Mouse (Mus musculus) midbrain, embryonic 12.5 days (tissue): ENCODE measurements at regions not wholly inside any gene's neighbourhood (a gene's known extent, or its start where the extent isn't known, plus 50 kb on each side); places are given as distances from the start of the nearest gene placed in this dataset.

ENCODE experiments used
- ATAC-seq: fragments of 200-750 bp; cut with Nextera tagmentation; 2 replicates; pipeline ENCODE4 v1.8.0; 2017; ENCODE audit warnings: low read depth, moderate TSS enrichment, moderate library complexity; ENCODE audit not compliant: low FRiP score
- H3K27ac ChIP-seq: fragments of 300-500 bp; sonication (generic); replicated peaks from 2 replicates; pipeline ENCODE4 v1.5.1; 2016; ENCODE audit warnings: mild to moderate bottlenecking
- H3K27me3 ChIP-seq: fragments of 300-500 bp; sonication (generic); 2 replicates; pipeline ENCODE4 v1.6.1; 2016; ENCODE audit warnings: mild to moderate bottlenecking
- H3K36me3 ChIP-seq: fragments of 300-500 bp; sonication (generic); 2 replicates; pipeline ENCODE4 v1.6.1; 2016
- H3K4me1 ChIP-seq: fragments of 300-500 bp; sonication (generic); 2 replicates; pipeline ENCODE4 v1.6.1; 2016
- H3K4me2 ChIP-seq: fragments of 300-500 bp; sonication (generic); replicated peaks from 2 replicates; pipeline ENCODE4 v1.6.1; 2016; ENCODE audit warnings: mild to moderate bottlenecking, moderate library complexity
- H3K4me3 ChIP-seq: fragments of 300-500 bp; sonication (generic); 2 replicates; pipeline ENCODE4 v1.5.1; 2016; ENCODE audit warnings: mild to moderate bottlenecking
- H3K9ac ChIP-seq: fragments of 300-500 bp; sonication (generic); replicated peaks from 2 replicates; pipeline ENCODE4 v1.6.1; 2016; ENCODE audit warnings: mild to moderate bottlenecking, moderate library complexity
- H3K9me3 ChIP-seq: fragments of 300-500 bp; sonication (generic); 2 replicates; pipeline ENCODE4 v1.6.1; 2016; ENCODE audit warnings: mild to moderate bottlenecking
- WGBS: fragments of 180-500 bp; shearing (Covaris S2); methylation state at CpG from one replicate; pipeline ENCODE4 v1.1.7; 2016; 5-methylcytosine and 5-hydroxymethylcytosine counted together

- no peak overlapping the region for H3K4me3 ChIP-seq
- H3K27ac ChIP-seq: no peak overlapping the region
- 94% methylated on average over 4 of the region's 4 CpGs for WGBS
- no peaks in the 10 kb centered on the region for H3K4me1 ChIP-seq
- no peak overlapping the region for H3K4me2 ChIP-seq
- H3K9ac ChIP-seq: no peak overlapping the region
- no peaks in the 10 kb centered on the region for H3K36me3 ChIP-seq
- no peak for ATAC-seq
- H3K27me3 ChIP-seq: no peaks in the 10 kb centered on the region
- no peaks in the 10 kb centered on the region for H3K9me3 ChIP-seq
Measured at GRCm38 (mm10) chr13:71303956-71304355, 462.3 kb upstream of the Adamts16 start.

- ATAC-seq: no peak
- Histone ChIP-seq H3K9me3 (no peaks in the 10 kb centered on the region), H3K27ac (no peak overlapping the region), H3K36me3 (no peaks in the 10 kb centered on the region), H3K27me3 (no peaks in the 10 kb centered on the region), H3K4me2 (no peak overlapping the region), H3K4me3 (no peak overlapping the region), H3K9ac (no peak overlapping the region), H3K4me1 (no peaks in the 10 kb centered on the region)
- 89% methylated on average over 2 of the region's 2 CpGs for WGBS
Measured at GRCm38 (mm10) chr13:71275991-71276390, 434.4 kb upstream of the Adamts16 start.

DNA sequence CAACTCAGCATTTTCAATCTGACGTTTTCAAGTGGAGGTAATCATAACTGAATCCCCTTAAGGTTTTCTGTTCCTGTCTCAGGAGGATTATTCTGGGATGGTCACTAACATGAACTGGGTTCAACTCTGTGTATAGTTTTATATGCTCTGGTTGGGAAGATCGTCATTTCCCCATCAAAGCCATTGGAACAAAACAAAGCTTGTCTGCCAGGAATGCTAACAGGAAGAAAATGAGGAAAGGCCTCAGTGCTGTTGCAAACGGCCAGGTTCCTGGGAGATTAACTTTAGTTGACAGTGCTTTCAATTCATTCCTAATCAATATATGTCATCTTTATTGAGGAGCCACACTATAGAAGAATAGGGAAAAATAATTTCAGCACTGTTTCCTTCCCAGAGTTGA, 432.5 kb upstream of the Adamts16 start:
- 57% methylated on average over 3 of the region's 3 CpGs for WGBS
- Histone ChIP-seq H3K9ac (no peak overlapping the region), H3K4me3 (no peak overlapping the region), H3K27me3 (no peaks in the 10 kb centered on the region), H3K4me2 (no peak overlapping the region), H3K27ac (no peak overlapping the region), H3K4me1 (no peaks in the 10 kb centered on the region), H3K9me3 (no peaks in the 10 kb centered on the region), H3K36me3 (no peaks in the 10 kb centered on the region)
- no peak for ATAC-seq

DNA sequence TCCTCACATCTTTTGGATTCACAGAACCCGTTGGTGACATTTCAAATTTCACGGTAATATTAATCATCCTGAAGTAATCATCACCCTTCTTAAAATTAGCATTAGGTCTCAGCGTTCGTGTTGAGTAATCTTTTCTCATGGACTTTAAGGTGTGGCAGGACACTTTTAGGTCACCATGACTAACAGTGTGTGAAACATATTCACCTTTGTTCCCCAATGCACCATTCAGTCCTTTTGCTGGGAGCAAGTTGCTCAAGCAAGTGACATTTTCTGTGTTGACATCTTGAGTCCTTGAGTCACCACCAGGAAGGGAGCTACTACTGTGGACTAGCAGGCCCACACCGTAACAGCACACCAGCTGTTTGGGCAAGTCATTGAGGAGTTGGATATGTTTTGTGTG, 431.9 kb upstream of the Adamts16 start:
- no peak for ATAC-seq
- H3K36me3 ChIP-seq: no peaks in the 10 kb centered on the region
- H3K4me3 ChIP-seq: no peak overlapping the region
- no peaks in the 10 kb centered on the region for H3K4me1 ChIP-seq
- H3K4me2 ChIP-seq: no peak overlapping the region
- no peaks in the 10 kb centered on the region for H3K27me3 ChIP-seq
- no peaks in the 10 kb centered on the region for H3K9me3 ChIP-seq
- H3K9ac ChIP-seq: no peak overlapping the region
- no peak overlapping the region for H3K27ac ChIP-seq
- WGBS: 90% methylated on average over 5 of the region's 5 CpGs

DNA sequence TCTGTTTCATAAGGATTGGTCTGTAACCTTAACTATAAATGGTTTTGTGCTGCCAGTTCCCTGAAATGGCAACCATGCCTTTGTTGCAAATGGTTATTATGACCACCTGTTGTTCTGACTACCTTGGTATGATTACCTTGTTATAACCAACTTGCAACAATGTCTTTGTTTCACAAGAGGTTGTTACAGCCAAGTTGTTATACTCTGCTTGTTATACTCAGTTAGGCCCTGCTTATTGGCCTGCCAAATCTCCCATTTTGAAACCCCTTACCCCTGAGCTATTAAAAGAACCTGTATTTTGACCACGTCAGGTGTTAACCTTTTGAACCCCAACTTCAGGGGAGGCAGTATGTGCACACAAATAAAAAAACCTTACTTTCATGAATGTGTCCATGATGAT, 431.5 kb upstream of the Adamts16 start:
- no peaks in the 10 kb centered on the region for H3K4me1 ChIP-seq
- WGBS: 79% methylated on average over 1 of the region's 1 CpGs
- no peak overlapping the region for H3K4me2 ChIP-seq
- H3K36me3 ChIP-seq: no peaks in the 10 kb centered on the region
- H3K27ac ChIP-seq: no peak overlapping the region
- no peak overlapping the region for H3K4me3 ChIP-seq
- H3K9ac ChIP-seq: no peak overlapping the region
- H3K27me3 ChIP-seq: no peaks in the 10 kb centered on the region
- no peaks in the 10 kb centered on the region for H3K9me3 ChIP-seq
- ATAC-seq: no peak

GRCm38 (mm10) chr13:71272431-71272830, 430.8 kb upstream of the Adamts16 start:
- H3K36me3 ChIP-seq: no peaks in the 10 kb centered on the region
- no peak overlapping the region for H3K27ac ChIP-seq
- H3K27me3 ChIP-seq: no peaks in the 10 kb centered on the region
- H3K9ac ChIP-seq: no peak overlapping the region
- H3K9me3 ChIP-seq: no peaks in the 10 kb centered on the region
- H3K4me1 ChIP-seq: no peaks in the 10 kb centered on the region
- ATAC-seq: no peak
- H3K4me3 ChIP-seq: no peak overlapping the region
- H3K4me2 ChIP-seq: no peak overlapping the region
- WGBS: 77% methylated on average over 5 of the region's 5 CpGs

- 82% methylated on average over 6 of the region's 6 CpGs for WGBS
- H3K9me3 ChIP-seq: no peaks in the 10 kb centered on the region
- H3K4me1 ChIP-seq: no peaks in the 10 kb centered on the region
- no peak for ATAC-seq
- no peak overlapping the region for H3K4me3 ChIP-seq
- no peaks in the 10 kb centered on the region for H3K36me3 ChIP-seq
- H3K9ac ChIP-seq: no peak overlapping the region
- no peak overlapping the region for H3K4me2 ChIP-seq
- no peaks in the 10 kb centered on the region for H3K27me3 ChIP-seq
- no peak overlapping the region for H3K27ac ChIP-seq
Measured at GRCm38 (mm10) chr13:71271727-71272418, 430.3 kb upstream of the Adamts16 start.

DNA sequence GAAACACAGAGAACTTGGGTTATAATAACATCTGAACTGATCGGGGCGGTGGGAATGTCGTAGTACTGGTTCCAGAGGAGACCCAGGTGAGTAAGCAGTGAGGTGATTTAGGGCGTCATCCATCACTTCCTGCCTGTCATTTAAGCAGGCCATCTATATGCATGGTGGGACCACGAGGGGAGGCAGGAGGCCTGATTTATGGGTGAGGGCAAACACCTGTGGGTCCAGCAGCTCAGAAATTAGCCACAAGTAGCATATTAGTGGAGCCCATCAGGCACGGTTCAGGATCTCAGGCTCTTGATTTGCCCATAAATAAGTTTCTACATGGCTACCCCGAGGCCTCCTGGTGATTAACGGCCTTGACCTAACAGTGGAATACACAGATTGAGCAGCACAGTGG, 428.8 kb upstream of the Adamts16 start:
- Histone ChIP-seq H3K9me3 (no peaks in the 10 kb centered on the region), H3K27ac (no peak overlapping the region), H3K9ac (no peak overlapping the region), H3K36me3 (no peaks in the 10 kb centered on the region), H3K4me3 (no peak overlapping the region), H3K4me1 (no peaks in the 10 kb centered on the region), H3K4me2 (no peak overlapping the region), H3K27me3 (no peaks in the 10 kb centered on the region)
- ATAC-seq: no peak
- WGBS: 88% methylated on average over 8 of the region's 8 CpGs

DNA sequence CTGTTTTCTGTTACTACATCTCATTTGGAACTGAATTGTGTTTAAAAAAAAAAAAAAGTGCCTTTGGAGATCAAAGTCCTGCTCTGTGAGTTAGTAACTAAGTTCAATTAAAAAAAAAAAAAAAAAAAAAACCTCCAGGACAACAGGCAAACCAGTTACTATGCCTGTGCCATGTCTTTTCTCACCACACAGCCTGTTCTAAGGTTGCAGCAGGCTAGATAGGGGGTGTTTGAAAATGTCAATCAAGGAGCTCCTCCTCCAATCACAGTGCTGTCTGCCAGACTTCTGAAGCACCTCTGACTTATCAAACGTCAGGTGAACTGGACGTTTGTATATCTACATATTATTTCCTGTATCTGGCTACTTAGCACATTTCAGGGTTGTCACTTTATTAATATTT, 427.9 kb upstream of the Adamts16 start:
- H3K4me1 ChIP-seq: no peaks in the 10 kb centered on the region
- no peak overlapping the region for H3K27ac ChIP-seq
- H3K9ac ChIP-seq: no peak overlapping the region
- 71% methylated on average over 2 of the region's 2 CpGs for WGBS
- H3K27me3 ChIP-seq: no peaks in the 10 kb centered on the region
- no peaks in the 10 kb centered on the region for H3K9me3 ChIP-seq
- no peak for ATAC-seq
- H3K4me2 ChIP-seq: no peak overlapping the region
- H3K4me3 ChIP-seq: no peak overlapping the region
- H3K36me3 ChIP-seq: no peaks in the 10 kb centered on the region

GRCm38 (mm10) chr13:71263315-71263878, 421.8 kb upstream of the Adamts16 start:
- no peak overlapping the region for H3K4me2 ChIP-seq
- ATAC-seq: no peak

GRCm38 (mm10) chr13:71262575-71263295, 421.1 kb upstream of the Adamts16 start:
- H3K9me3 ChIP-seq: no peaks in the 10 kb centered on the region
- no peak overlapping the region for H3K9ac ChIP-seq
- H3K4me2 ChIP-seq: no peak overlapping the region
- H3K4me3 ChIP-seq: no peak overlapping the region
- no peak for ATAC-seq
- H3K27ac ChIP-seq: no peak overlapping the region
- H3K36me3 ChIP-seq: no peaks in the 10 kb centered on the region
- peaks cover 8% of the 10 kb centered on the region; the same call in 1 of the 2 replicates for H3K4me1 ChIP-seq
- WGBS: 71% methylated on average over 10 of the region's 10 CpGs
- H3K27me3 ChIP-seq: 0 out of 2 replicates have a peak, but pooled peaks cover 3% of the 10 kb centered on the region

More at GRCm38 (mm10) chr13:71263315-71263878, 421.8 kb upstream of the Adamts16 start:
- no peaks in the 10 kb centered on the region for H3K9me3 ChIP-seq
- no peak overlapping the region for H3K4me3 ChIP-seq
- H3K36me3 ChIP-seq: no peaks in the 10 kb centered on the region
- H3K27ac ChIP-seq: no peak overlapping the region
- 81% methylated on average over 16 of the region's 16 CpGs for WGBS
- no peak overlapping the region for H3K9ac ChIP-seq
- peaks cover 8% of the 10 kb centered on the region; the same call in 1 of the 2 replicates for H3K4me1 ChIP-seq
- H3K27me3 ChIP-seq: 0 out of 2 replicates have a peak, but pooled peaks cover 3% of the 10 kb centered on the region

GRCm38 (mm10) chr13:71254016-71254415, 412.4 kb upstream of the Adamts16 start:
- Histone ChIP-seq H3K4me1 (0 out of 2 replicates have a peak, but pooled peaks cover under 1% of the 10 kb centered on the region), H3K27me3 (peaks cover 10% of the 10 kb centered on the region), H3K9ac (no peak overlapping the region), H3K4me3 (no peak overlapping the region), H3K27ac (no peak overlapping the region), H3K9me3 (no peaks in the 10 kb centered on the region), H3K36me3 (no peaks in the 10 kb centered on the region), H3K4me2 (no peak overlapping the region)
- 98% methylated on average over 2 of the region's 2 CpGs for WGBS
- no peak for ATAC-seq
